Mouse (Mus musculus) right cerebral cortex, adult 18-20 months (tissue): ENCODE measurements around the gene Zcchc18.
"Not testable (repeated sequence)": the region's sequence is repeated elsewhere in the genome, so short reads cannot be mapped to it uniquely, and the experiment has no call there.

Source experiments
- DNase-seq: peaks from one replicate; pipeline ENCODE4 v3.0.0; 2022; ENCODE audit warnings: mixed read lengths

Gene Zcchc18

DNA sequence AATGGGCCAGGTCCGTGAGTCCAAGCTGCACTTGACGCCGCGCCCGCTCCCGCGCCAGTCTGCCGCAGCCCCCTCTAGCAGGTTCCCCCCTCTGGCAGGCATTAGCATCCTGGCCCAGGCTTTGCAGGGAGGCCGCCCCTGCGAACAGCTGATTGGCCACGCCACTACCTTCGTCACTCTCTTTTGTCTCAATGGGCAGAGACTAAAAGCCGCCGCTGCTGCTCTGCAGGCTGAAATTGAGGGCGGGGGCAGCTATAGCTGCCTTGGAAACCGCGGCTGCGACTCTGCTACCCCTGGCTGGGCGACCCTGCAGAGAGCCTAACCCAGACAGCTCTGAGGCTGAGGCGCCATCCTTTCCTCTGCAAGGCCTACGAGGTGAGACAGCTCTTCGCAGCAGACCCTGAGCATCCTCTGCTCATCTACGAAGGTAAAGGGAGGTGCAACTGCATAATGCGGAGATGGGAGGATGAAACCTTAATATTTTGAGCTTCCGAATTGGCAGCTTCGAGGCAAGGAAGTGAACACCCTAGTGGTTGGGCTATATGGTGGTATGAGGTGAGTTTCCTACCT is at the start of gene Zcchc18:
Zcchc18 (plus strand) TSS at position 178 of the 570 bp plus-strand sequence.
- peak; percentile 89 for DNase-seq

DNA sequence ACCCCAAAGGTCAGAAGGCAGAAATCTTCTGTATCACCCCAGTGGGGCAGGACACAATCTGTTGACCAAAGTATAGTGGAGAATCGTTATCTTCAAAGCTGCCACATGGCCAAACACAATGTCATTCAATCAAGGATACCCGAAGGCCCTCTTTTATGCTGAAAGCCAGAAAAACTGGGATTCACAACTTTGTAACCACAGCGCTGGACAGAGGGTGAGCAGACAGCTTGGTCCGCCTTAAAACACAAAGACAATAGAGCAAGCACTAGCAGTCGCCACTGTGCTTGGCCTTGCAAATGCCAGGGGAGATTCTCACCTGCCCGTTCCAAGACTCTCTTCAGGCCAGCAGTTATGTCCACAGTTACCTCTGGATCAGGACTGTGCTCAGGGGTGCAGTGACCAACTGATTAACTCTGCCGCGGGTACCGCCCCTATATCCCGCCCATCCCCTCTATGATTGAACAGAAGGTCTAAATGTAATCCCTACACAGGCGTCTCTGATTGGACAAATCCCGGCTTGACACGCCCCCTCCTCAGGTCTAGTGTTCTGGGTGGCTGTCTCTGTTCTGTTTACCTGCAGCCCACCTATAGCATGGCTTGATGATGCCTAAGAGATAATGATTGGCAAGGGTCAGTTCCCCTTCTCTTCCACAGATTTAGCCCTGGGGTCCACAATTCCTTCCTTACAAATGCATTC is 35.2 kb upstream of the Zcchc18 start:
- peak; percentile 83 for DNase-seq

DNA sequence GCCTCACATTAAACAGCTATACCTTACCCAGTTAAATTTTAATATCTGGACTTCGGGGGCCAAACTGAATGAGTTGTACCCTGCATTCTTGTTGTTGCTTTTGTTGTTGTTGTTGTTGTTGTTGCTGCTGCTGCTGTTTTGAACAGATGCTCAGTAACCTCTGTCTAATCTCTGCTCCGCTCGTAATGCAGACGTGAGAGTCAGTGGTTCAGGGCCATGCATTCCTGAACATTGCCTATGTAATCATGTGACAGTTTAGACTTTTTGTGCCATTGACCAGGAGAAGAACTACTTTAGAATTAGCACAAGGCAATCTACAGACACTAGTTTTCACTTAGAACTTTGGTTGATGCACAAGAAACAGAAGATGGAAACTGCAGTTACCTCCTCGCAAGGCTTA is 34.7 kb upstream of the Zcchc18 start:
- DNase-seq: not testable (repeated sequence)

DNA sequence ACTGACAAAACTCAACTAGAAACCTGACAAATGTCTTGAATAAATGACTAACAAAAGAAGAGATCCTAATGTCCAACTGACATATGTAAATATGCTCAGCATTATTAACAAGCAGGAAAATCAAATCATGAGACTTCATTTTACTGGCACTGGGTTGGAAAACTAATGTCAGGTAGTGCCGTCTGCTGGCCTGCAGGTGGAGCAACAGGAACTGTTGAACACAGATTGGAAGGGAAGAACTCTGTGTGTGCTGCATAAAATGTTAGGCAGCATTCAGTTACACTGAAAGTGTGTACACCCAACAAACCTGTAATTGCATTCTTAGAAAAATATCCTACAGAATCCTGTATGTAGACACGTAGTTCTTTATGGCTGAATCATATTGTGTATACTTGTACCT is 33.3 kb upstream of the Zcchc18 start:
- no peak for DNase-seq

DNA sequence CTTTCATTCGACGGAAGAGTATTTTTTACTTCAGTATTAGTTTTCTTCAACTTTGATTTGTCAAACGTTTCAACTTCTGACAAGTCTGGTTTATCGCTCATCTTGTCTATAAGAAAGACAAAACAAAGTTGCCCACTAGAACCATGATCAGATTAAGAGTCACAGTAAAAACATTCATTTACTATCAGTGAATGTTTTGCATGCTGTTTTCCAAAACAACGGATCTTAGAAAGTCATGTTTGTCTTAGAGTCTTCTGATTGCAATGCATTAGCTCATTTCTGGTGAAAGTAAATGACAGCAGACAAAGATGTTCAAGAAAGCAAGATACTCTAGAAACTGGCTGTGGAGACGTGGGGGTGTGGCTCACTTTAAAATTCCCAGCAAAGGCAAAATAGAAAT is 17.6 kb upstream of the Zcchc18 start, which contains the start of gene Tmsb15b2:
Tmsb15b2 (minus strand) TSS at position 101 of the 400 bp plus-strand sequence.
- not testable (repeated sequence) for DNase-seq

DNA sequence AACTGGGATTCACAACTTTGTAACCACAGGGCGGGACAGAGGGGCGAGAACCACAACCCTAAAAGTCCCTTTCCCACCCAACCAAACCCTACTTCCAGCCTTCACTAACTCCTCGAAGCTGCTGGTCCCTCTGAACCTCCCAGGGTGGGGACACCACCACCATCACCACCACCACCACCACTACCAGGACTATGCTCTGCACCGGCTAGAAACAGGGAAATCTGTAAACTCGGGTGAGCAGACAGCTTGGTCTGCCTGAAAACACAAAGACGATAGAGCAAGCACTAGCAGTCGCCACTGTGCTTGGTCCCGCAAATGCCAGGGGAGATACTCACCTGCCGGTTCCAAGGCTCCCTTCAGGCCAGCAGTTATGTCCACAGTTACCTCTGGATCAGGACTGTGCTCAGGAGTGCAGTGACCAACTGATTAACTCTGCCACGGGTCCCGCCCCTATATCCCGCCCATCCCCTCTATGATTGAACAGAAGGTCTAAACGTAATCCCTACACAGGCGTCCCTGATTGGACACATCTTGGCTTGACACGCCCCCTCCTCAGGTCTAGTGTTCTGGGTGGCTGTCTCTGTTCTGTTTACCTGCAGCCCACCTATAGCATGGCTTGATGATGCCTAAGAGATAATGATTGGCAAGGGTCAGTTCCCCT is 16.4 kb upstream of the Zcchc18 start, which contains the start of the genes Tmsb15l and Tmsb15b1:
Tmsb15l (minus strand) TSS at position 446 of the 661 bp plus-strand sequence.
Tmsb15b1 (minus strand) TSS at position 451 of the 661 bp plus-strand sequence.
- DNase-seq: peak; percentile 82

DNA sequence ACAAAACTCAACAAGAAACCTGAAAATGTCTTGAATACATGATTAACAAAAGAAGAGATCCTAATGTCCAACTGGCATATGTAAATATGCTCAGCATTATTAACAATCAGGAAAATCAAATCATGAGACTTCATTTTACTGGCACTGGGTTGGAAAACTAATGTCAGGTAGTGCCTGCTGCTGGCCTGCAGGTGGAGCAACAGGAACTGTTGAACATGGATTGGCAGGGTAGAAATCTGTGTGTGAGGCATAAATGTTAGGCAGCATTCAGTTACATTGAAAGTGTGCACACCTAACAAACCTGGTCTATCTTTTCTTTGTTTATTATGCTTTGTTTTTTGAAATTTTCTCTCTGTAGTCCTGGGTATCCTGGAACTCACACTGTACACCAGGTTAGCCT is 14.3 kb upstream of the Zcchc18 start:
- DNase-seq: no peak

DNA sequence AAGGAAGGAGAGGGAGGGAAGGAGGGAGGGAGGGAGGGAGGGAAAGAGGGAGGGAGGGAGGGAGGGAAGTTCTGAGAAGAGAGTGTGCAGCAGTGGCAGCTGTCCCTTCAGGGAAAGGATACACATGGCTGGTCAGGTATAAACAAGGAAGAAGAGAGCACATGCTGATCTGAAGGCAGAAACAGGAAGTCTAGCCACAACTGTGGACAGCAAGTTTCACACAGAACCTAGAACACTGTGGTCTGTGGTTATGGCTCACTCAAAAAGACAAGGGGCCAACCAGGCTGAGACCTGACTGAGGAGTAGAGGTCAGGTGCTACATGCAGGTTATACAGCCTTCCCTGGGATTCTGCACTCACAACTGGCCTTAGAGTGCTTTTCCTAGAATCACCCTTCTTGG is 6.9 kb upstream of the Zcchc18 start:
- DNase-seq: no peak

DNA sequence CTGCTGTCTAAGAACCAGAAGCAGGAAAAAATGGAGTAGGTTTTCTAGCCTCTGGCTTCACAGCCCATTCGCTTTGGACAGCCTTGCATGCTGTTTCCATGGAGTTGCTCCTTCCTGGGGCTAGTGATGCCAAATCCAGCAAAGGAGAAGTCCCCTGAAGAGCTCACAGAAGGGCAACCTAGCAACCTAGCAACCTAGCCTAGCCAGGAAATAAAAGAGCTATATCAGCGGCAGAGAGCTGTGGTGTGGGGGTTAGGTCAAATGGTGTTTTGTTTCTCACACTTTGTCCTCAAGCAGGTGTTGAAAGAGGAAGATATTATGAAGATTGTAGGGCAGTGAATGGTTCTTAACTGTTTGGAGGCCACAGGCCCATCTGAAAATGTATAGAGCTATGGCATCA is 1.7 kb upstream of the Zcchc18 start:
- DNase-seq: no peak

DNA sequence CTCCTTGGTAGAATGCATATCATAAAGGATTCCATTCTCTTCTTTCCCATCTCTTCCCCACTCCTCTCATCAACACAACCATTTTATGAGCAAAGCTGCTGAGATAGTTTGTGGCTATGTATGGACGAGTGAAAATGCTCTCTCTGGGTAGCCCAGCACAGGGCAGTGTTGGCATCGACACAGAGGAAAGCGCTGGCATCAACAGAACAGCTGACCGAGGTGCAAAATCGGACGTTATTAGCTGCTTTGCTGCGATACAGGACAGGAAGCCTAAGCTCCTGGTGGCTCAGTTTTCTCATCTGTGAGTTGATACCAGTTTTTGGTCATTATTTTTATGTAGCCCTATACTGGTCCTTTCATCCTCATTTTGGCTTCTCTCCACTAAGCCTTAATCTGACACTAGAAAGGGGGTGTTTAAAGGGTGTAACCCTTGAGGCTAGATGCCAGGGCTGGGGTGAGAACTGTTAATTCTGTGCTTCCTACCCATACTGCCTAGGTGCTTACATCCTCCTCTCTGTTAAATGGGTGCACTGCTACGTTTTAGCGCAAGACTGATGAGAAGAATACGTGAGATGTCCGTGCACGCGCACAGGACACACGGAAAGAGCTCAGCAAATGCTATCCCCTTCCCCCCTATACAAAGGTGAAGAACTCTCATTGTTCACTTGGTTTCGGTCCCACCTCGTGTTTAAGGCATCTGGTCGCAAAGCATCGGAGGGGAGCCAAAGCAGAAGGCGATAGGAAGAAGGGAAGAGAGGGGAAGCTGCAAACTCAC is 577 bp upstream of the Zcchc18 start:
- no peak for DNase-seq

DNA sequence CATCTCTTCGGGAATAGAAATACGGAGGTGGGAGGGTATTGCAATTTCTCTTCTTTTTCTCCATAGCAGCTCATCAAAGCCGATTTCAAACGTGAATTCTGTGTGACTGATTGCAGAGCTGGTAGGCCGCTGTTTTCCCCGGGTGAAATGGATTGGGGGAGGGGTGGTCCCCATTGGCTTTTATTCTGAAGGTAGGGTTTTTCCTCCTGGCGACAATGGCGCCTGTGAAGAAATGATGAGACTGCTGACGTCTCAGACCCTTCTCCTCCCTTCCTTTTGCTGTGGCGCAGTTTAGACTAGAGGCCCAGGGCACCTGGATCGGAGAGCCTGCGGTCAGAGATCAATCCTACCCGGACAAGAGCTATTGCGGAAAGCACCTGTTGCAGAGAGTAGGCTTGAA is 686 bp downstream of the Zcchc18 start:
- no peak for DNase-seq

DNA sequence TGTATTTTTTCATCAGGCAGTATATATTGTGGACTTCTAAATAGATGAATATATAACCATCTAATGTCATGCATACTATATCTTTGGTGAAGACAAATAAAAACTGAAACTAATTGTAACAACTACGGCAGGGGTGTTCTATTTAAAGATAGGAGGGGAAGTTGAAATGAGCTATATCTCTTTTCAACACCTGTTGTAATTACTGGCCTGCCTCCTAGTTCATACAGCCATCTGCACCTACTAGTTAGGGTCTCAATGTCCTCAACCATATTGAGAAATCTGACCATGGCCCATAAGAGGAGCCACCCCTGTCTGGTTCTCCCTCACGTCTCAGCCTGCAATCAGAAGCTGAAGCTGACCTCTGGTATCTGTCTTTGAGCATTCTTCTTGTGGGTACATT is 3.3 kb downstream of the Zcchc18 start:
- DNase-seq: no peak

DNA sequence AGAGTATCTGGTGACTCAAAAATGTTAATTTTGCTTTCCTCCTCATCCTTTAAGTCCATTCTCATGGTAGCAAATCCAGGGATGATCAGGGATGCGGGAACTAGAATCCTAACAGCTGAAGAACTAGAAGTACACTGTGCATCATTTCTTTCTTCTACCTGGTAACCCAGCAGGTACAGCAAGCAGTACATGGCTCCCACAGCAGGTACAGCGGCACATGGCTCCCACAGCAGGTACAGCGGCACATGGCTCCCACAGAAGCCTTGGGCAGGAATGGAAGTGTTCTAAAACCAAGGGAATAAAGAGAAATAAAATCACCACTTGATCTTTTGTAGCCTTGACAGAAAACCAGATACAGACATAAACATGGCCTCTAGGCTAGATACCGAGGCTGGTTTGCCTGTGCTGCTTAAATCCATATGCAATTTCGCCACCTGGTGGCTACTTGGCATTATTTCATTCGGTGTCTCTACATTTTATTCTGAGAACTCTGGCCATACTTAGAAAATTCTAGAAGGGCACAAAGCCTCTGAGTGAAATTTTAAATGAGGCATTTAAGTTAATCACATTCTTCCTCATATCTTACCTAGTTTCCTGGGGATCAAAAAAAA is 22.2 kb downstream of the Zcchc18 start:
- peak; percentile 52 for DNase-seq

DNA sequence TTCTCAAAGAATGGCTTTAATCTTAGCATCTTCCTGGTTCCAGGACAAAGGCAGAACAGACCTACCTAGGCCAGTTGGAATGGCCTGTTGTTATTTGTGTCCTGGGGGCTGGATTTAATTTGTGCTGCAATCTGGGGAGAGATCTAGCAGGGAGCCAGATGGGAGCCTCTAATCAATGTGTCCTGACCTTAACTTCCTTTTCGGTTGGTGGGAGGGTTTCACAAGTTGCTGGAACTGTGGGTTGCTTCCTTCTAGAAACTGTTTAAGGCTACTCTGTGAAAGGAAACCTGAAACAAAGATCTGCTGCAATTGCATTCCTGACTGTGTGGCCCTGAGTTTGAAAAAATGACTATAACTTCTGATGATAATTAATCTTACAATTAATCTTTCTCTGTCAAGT is 24.7 kb downstream of the Zcchc18 start:
- DNase-seq: no peak

DNA sequence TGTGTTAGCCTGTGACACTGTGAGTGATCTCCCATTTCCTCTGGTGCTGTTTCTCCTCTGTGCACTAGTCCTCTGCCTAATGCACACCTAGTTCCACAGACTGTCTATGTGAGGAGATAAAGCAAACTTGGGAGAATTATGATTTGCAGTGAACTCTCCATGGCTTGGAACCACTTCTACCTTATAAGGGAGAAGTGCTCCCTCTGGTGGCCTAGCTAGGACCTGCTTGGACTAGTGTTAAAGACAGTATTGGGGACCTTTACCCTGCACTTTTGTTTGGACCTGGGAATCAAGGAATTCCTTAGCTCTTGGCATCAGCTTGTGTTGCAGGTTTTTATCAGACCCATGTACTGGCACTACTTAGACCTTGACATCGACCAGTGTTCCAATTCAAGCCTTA is 26.4 kb downstream of the Zcchc18 start:
- DNase-seq: peak; percentile 23

DNA sequence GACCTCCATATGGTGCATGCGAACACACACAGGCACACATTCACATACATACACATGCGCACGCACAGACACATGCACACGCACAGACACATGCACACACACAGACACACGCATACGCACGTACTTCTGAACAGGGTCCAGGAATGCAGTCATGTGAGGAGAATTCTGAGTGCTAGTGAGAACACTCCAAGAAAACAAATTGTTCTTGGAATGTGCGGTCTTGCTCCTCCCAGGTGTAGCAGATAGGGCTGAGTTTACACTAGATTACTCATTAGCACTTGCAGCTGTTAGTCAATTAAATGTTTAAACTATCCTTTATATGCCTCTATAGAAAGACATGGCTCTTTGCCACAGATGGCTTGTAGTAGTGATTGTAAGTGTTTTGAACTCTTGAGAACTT is 38.0 kb downstream of the Zcchc18 start:
- DNase-seq: no peak

DNA sequence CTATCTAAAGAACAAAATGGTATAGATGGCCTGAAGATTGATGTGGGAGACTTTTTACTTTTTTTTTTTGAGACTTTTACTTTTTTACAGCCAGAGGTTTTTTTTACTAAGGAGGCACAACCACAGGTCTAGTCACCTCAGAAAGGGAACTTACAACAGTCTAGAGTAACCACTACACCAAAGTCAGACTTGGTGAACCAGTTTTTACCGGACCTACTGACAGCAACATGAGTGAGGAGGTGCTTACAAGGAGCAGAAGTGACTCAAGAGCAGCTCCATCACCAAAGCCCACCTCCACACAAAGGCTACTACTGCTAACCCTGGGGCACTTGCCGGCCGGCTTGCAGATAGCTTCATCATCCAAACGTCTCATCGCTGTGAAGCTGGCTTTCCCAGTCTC is 38.8 kb downstream of the Zcchc18 start:
- no peak for DNase-seq

DNA sequence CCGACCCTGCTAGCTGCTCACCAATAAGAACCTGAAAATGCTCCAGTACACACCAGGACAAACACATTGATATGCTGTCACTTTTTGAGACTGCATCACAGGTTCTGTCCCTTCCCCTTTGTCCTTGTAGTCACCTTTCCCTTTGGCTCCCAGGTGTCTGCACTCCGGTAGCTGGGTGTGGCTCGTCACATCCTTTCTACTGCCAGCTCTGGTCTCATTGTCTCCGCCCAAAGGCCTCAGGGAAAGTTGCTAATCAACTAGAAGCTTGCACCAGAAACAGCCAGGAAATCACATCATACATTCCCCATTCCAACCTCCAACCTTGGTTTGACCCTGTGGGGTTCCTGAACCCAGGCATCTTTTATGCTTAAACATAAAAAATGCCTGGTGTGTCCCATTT is 41.4 kb downstream of the Zcchc18 start:
- no peak for DNase-seq

DNA sequence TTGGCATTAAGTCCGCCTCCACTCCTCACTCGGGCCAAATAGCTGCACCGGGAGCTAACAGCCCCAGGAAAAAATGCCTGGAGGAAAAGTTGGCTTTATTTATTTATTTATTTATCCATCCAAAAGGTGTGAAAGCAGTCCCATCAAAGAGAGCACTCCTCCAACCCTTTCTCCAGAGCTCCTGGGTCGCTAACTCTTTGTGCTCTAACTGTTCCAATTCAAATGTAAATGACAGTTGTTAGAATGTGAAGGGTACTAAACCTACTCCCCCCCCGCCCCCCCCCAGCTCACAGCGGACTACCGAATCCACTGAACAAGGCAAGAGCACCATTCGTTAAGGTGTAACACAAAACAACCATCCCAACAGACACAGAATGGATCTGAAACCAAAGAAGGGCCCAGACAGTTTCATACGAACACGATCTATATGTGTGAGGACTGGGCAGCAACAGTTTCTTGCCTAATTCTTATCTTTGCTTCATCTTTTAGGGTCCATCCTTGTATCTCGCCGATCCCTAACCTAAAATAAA is 44.6 kb downstream of the Zcchc18 start:
- no peak for DNase-seq

DNA sequence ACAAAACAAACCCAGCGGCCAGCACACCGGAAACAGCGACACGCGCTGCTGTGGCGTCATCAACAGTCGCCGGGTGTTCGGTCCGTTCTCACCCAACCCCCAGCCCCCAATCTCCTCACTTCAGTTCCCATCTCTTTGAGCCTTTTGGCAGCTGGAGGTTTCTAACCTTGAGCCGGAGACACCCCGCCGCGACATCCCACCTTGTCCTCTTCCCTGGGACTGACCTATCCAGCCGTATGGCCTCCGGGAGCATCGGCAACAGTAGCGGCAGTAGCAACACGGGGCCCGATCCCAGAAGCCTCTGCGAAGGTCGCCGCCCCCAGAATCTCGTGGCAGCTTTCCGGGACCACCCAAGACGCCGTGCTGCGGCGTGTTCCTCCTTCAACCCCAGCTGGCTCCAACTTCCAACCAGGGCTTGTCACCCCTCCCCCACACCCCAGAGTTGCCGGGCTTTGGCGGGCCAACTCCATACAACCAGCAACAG is 45.1 kb downstream of the Zcchc18 start, which contains the start of gene Slc25a53:
Slc25a53 (minus strand) TSS at position 303 of the 484 bp plus-strand sequence.
- DNase-seq: peak; percentile 85

DNA sequence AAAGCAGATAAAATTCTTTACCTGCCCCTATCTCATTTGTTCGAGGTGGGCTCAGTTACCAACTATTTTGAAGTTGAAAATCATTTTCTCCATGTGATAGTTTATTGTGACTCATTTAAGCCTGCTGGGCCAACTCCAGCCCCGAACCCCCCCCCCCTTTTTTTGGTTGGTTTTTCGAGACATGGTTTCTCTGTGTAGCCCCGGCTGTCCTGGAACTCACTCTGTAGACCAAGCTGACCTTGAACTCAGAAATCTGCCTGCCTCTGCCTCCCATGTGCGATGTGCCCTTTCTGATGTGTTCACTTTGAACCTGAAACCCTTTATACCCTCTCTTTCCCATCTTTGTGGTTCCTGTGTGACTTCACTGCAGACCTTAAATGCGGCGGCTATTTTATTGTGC is 45.5 kb downstream of the Zcchc18 start:
- no peak for DNase-seq
